Mouse (Mus musculus): Measurements from ENCODE around the gene Tmod3. TPM values are rescaled to one million over a fixed set of nuclear protein-coding genes. Genes with fewer than 3 reads are reported as not detected.
A peak's percentile ranks its signal among the peaks of the same experiment; 100 is the strongest.

Tmod3 gene
- polyA plus RNA-seq, 1 experiment, result 58.9 TPM

GRCm38 (mm10) chr9:75485231-75485630 lies 74.2 kb downstream of the Tmod3 start:
- DNase-seq (ENCODE audit: low read depth), result no peak
- TF ChIP-seq POLR2A (IDR thresholded peaks at IDR 0.05; ENCODE audit: borderline replicate concordance, extremely low read depth, insufficient read depth, insufficient read length, poor library complexity, severe bottlenecking), result no peak
- TF ChIP-seq CTCF (IDR thresholded peaks at IDR 0.05; ENCODE audit: borderline replicate concordance, extremely low read depth, insufficient read depth, insufficient read length), result no peak

DNA sequence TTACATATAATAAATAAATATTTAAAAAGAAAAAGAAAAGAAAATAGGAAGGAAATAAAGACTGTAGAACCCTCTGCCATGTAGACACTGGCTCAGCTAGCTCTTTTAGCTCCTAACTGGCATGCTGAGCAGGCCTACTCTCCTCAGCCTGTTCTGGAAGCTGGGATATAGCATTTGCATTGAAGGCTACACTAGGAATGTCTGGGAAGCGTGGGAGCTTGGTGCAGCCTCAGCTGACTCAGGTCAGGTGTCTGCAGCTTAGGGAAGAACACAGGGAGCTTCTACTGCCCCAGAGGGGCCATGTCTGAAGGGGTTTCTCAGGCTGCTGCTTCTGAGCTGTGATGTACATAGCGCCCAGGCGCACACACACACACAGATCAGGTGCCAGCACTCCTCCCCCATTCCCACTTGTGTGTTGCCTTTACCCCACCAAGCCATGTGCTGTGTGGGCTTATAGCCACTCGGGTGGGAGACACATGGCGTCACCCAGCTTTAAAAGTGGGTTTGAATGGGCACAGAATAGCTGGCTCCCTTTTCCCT lies 78.9 kb downstream of the Tmod3 start:
- DNase-seq (ENCODE audit: low read depth), result no peak
- TF ChIP-seq POLR2A (IDR thresholded peaks at IDR 0.05; ENCODE audit: borderline replicate concordance, extremely low read depth, insufficient read depth, insufficient read length, poor library complexity, severe bottlenecking) (no peak), CTCF (IDR thresholded peaks at IDR 0.05; ENCODE audit: borderline replicate concordance, extremely low read depth, insufficient read depth, insufficient read length) (no peak)

- DNase-seq (ENCODE audit: low read depth), result peak; percentile 75
- TF ChIP-seq CTCF (IDR thresholded peaks at IDR 0.05; ENCODE audit: borderline replicate concordance, extremely low read depth, insufficient read depth, insufficient read length) (no peak), POLR2A (IDR thresholded peaks at IDR 0.05; ENCODE audit: borderline replicate concordance, extremely low read depth, insufficient read depth, insufficient read length, poor library complexity, severe bottlenecking) (no peak)
Measured at GRCm38 (mm10) chr9:75479106-75479725, 80.2 kb downstream of the Tmod3 start.

- no peak for DNase-seq (ENCODE audit: low read depth)
- no peak for TF ChIP-seq CTCF (IDR thresholded peaks at IDR 0.05; ENCODE audit: borderline replicate concordance, extremely low read depth, insufficient read depth, insufficient read length)
- no peak for TF ChIP-seq POLR2A (IDR thresholded peaks at IDR 0.05; ENCODE audit: borderline replicate concordance, extremely low read depth, insufficient read depth, insufficient read length, poor library complexity, severe bottlenecking)
Measured at GRCm38 (mm10) chr9:75477212-75477611, 82.2 kb downstream of the Tmod3 start.

- no peak for DNase-seq (ENCODE audit: low read depth)
- TF ChIP-seq POLR2A (IDR thresholded peaks at IDR 0.05; ENCODE audit: borderline replicate concordance, extremely low read depth, insufficient read depth, insufficient read length, poor library complexity, severe bottlenecking), result no peak
- TF ChIP-seq CTCF (IDR thresholded peaks at IDR 0.05; ENCODE audit: borderline replicate concordance, extremely low read depth, insufficient read depth, insufficient read length), result no peak
Measured at GRCm38 (mm10) chr9:75468297-75468696, 91.2 kb downstream of the Tmod3 start.

DNA sequence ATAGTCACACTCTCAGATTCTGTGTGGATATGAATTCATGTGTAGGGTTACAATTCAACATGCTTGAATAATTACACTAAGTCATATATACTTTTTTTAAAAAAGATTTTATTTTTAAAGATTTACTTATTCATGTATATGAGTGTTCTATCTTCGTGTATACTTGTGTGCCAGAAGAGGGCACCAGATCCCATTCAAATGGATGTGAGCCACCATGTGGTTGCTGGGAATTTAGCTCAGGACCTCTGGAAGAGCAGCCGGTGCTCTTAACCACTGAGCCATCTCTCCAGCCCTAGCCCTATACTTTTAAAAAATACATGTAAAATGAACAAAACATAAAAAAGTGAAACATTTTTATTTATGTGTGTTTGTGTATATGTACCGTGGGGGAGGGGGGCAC lies 91.9 kb downstream of the Tmod3 start:
- TF ChIP-seq POLR2A (IDR thresholded peaks at IDR 0.05; ENCODE audit: borderline replicate concordance, extremely low read depth, insufficient read depth, insufficient read length, poor library complexity, severe bottlenecking), result no peak
- no peak for TF ChIP-seq CTCF (IDR thresholded peaks at IDR 0.05; ENCODE audit: borderline replicate concordance, extremely low read depth, insufficient read depth, insufficient read length)
- no peak for DNase-seq (ENCODE audit: low read depth)

DNA sequence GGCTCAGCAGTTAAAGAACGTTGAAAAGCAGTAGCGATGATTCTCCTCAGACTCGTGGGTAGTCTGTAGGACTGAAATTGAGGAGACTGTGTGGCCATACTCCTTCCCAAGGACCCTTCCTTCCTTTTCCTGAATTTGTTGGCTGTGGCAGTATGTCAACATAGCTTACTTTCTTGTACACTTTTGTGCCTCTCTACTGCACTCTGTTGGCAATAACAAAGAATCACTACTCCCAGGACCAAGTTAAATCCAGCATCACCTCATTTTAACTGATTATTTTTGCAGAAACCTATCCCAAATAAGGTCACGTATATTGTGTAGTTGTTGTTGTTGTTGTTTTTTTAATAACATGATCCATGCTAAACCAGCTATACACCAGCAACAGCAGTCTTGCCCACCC lies 92.8 kb downstream of the Tmod3 start:
- TF ChIP-seq POLR2A (IDR thresholded peaks at IDR 0.05; ENCODE audit: borderline replicate concordance, extremely low read depth, insufficient read depth, insufficient read length, poor library complexity, severe bottlenecking), result no peak
- TF ChIP-seq CTCF (IDR thresholded peaks at IDR 0.05; ENCODE audit: borderline replicate concordance, extremely low read depth, insufficient read depth, insufficient read length), result no peak
- no peak for DNase-seq (ENCODE audit: low read depth)

GRCm38 (mm10) chr9:75465856-75466255 lies 93.6 kb downstream of the Tmod3 start:
- TF ChIP-seq CTCF (IDR thresholded peaks at IDR 0.05; ENCODE audit: borderline replicate concordance, extremely low read depth, insufficient read depth, insufficient read length) (no peak), POLR2A (IDR thresholded peaks at IDR 0.05; ENCODE audit: borderline replicate concordance, extremely low read depth, insufficient read depth, insufficient read length, poor library complexity, severe bottlenecking) (no peak)
- no peak for DNase-seq (ENCODE audit: low read depth)

- TF ChIP-seq POLR2A (IDR thresholded peaks at IDR 0.05; ENCODE audit: borderline replicate concordance, extremely low read depth, insufficient read depth, insufficient read length, poor library complexity, severe bottlenecking) (no peak), CTCF (IDR thresholded peaks at IDR 0.05; ENCODE audit: borderline replicate concordance, extremely low read depth, insufficient read depth, insufficient read length) (no peak)
- DNase-seq (ENCODE audit: low read depth), result peak; percentile 82
Measured at GRCm38 (mm10) chr9:75463050-75463660, 96.3 kb downstream of the Tmod3 start.

DNA sequence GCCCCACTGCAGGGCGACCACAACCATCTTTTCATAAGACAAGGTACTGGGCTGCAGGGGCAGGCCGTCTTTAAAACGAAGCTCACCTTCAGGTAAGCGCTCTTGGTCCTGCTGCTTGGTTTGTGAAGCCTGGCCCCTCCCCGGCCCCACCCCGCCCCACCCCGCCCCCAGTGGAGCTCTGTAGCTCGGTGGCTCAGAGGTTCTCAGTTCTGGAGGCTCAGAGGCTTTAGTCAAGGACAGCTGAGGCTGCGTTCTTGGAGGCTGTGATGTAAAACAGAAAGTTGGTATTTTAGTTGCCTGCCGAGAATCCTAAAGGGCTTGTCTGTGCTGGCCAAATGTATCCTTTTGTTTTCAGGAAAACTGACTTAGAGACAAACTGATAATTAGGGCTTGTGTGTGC lies 103.8 kb downstream of the Tmod3 start:
- TF ChIP-seq CTCF (IDR thresholded peaks at IDR 0.05; ENCODE audit: borderline replicate concordance, extremely low read depth, insufficient read depth, insufficient read length), result no peak
- no peak for TF ChIP-seq POLR2A (IDR thresholded peaks at IDR 0.05; ENCODE audit: borderline replicate concordance, extremely low read depth, insufficient read depth, insufficient read length, poor library complexity, severe bottlenecking)
- DNase-seq (ENCODE audit: low read depth), result no peak

- TF ChIP-seq CTCF (IDR thresholded peaks at IDR 0.05; ENCODE audit: borderline replicate concordance, extremely low read depth, insufficient read depth, insufficient read length) (no peak), POLR2A (IDR thresholded peaks at IDR 0.05; ENCODE audit: borderline replicate concordance, extremely low read depth, insufficient read depth, insufficient read length, poor library complexity, severe bottlenecking) (no peak)
- no peak for DNase-seq (ENCODE audit: low read depth)
Measured at GRCm38 (mm10) chr9:75453994-75454393, 105.5 kb downstream of the Tmod3 start.

- no peak for DNase-seq (ENCODE audit: low read depth)
- TF ChIP-seq POLR2A (IDR thresholded peaks at IDR 0.05; ENCODE audit: borderline replicate concordance, extremely low read depth, insufficient read depth, insufficient read length, poor library complexity, severe bottlenecking), result no peak
- TF ChIP-seq CTCF (IDR thresholded peaks at IDR 0.05; ENCODE audit: borderline replicate concordance, extremely low read depth, insufficient read depth, insufficient read length), result no peak
Measured at GRCm38 (mm10) chr9:75448021-75448420, 111.4 kb downstream of the Tmod3 start.

Other genes starting within 250 kb of the Tmod3 start
- gene Bcl2l10, start 211.9 kb downstream of the Tmod3 start, polyA plus RNA-seq (2012; rRNA removed), result 0.05 and 0.08 TPM in 2 replicates
- gene Mapk6, start 149.7 kb downstream of the Tmod3 start, polyA plus RNA-seq (2012; rRNA removed), result 69.1 and 117 TPM in 2 replicates
- gene Leo1, start 118.1 kb downstream of the Tmod3 start, polyA plus RNA-seq (2012; rRNA removed), result 11.7 and 24.0 TPM in 2 replicates
- gene Tmod2, start 51.7 kb upstream of the Tmod3 start, polyA plus RNA-seq (2012; rRNA removed), result 51.1 and 74.5 TPM in 2 replicates
- gene Lysmd2, start 66.1 kb upstream of the Tmod3 start, polyA plus RNA-seq (2012; rRNA removed), result 19.5 and 22.2 TPM in 2 replicates
- gene Scg3, start 124.4 kb upstream of the Tmod3 start, polyA plus RNA-seq (2012; rRNA removed), result 74.6 and 96.1 TPM in 2 replicates
- gene Bmp5, start 215.7 kb upstream of the Tmod3 start, polyA plus RNA-seq (2012; rRNA removed), result 2.2 and 3.6 TPM in 2 replicates

Data from brain, embryonic 14.5 days (tissue).